Mouse (Mus musculus): ENCODE measurements at regions not wholly inside any gene's neighbourhood (a gene's known extent, or its start where the extent isn't known, plus 50 kb on each side); places are given as distances from the start of the nearest gene placed in this dataset.

DNA sequence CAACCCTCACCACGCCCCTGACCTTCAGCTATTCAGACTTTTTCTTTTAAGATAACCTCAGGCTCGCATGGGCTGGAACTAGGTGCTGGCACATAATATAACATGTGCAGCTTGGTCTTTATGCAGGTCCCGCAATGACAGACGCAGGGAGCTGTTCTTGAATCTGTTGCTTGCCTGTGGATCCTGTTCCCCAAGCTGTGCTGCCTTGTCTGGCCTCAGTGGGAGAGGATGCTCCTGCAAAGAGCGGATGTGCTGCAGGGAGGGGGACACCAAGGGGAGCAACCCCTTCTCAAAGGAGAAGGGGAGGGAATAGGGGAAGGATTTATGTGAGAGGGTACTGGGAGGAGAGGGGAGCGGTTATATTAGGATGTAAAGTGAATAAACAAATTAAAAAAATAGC lies 262.4 kb downstream of the Fzd1 start:
- TF ChIP-seq CTCF (conservative IDR thresholded peaks at IDR 0.05; ENCODE audit: insufficient read depth, insufficient read length, low read depth, low read length), result no peak
- no peak for TF ChIP-seq POLR2A (IDR thresholded peaks at IDR 0.05; ENCODE audit: low read depth, low read length)

All from kidney, adult 2 months (tissue).